Mouse (Mus musculus): ENCODE data around the gene Dnajc22. TPM values are rescaled to one million over a fixed set of nuclear protein-coding genes. Genes with fewer than 3 reads are reported as not detected.
"Not testable (repeated sequence)": the region's sequence is repeated elsewhere in the genome, so short reads cannot be mapped to it uniquely, and the experiment has no call there.

Dnajc22 gene
- polyA plus RNA-seq, 1 experiment from 2014 or later = 14.1 TPM

GRCm38 (mm10) chr15:99071988-99072387 lies 21.0 kb upstream of the Dnajc22 start:
- peaks cover 14% of the 10 kb centered on the region for H3K4me1 ChIP-seq (ENCODE audit: control insufficient read depth, insufficient read depth, low read length)
- ATAC-seq (ENCODE audit: insufficient read depth, low FRiP score) = no peak
- H3K9ac ChIP-seq (ENCODE audit: low read length) = no peak overlapping the region
- no peak overlapping the region for H3K4me3 ChIP-seq (replicated peaks; ENCODE audit: low read length)
- no peaks in the 10 kb centered on the region; the same call in 1 of the 2 replicates for H3K27me3 ChIP-seq (ENCODE audit: control insufficient read depth, insufficient read depth, low read length)
- no peak overlapping the region for H3K4me2 ChIP-seq (ENCODE audit: low read depth, low read length)
- H3K9me3 ChIP-seq (replicated peaks; ENCODE audit: control insufficient read depth, low read length) = no peaks in the 10 kb centered on the region
- H3K36me3 ChIP-seq (ENCODE audit: control insufficient read depth, insufficient read depth, low read length) = 0 out of 2 replicates have a peak, but pooled peaks cover under 1% of the 10 kb centered on the region
- H3K27ac ChIP-seq (ENCODE audit: low read length) = no peak overlapping the region
- 92% methylated on average over 1 of the region's 1 CpGs for WGBS

- no peaks in the 10 kb centered on the region for H3K9me3 ChIP-seq (replicated peaks; ENCODE audit: control insufficient read depth, low read length)
- H3K9ac ChIP-seq (ENCODE audit: low read length) = peak within 1 kb of the TSS; percentile 77
- 16% methylated on average over 9 of the region's 9 CpGs for WGBS
- H3K4me2 ChIP-seq (ENCODE audit: low read depth, low read length) = peak within 1 kb of the TSS; percentile 77
- peak within 1 kb of the TSS; percentile 90 for H3K27ac ChIP-seq (ENCODE audit: low read length)
- H3K27me3 ChIP-seq (ENCODE audit: control insufficient read depth, insufficient read depth, low read length) = no peaks in the 10 kb centered on the region
- H3K4me1 ChIP-seq (ENCODE audit: control insufficient read depth, insufficient read depth, low read length) = peaks cover 14% of the 10 kb centered on the region
- H3K4me3 ChIP-seq (replicated peaks; ENCODE audit: low read length) = peak within 1 kb of the TSS; percentile 83
- ATAC-seq (ENCODE audit: insufficient read depth, low FRiP score) = peak; percentile 25
- 0 out of 2 replicates have a peak, but pooled peaks cover 6% of the 10 kb centered on the region for H3K36me3 ChIP-seq (ENCODE audit: control insufficient read depth, insufficient read depth, low read length)
Measured at GRCm38 (mm10) chr15:99074019-99074599, 18.9 kb upstream of the Dnajc22 start, which contains the start of gene Troap. TSS of gene Troap (plus strand) at chr15:99074575.

GRCm38 (mm10) chr15:99074600-99075333 lies 18.2 kb upstream of the Dnajc22 start:
- Histone ChIP-seq H3K9ac (ENCODE audit: low read length) (peak overlapping the region; percentile 77), H3K4me2 (ENCODE audit: low read depth, low read length) (peak overlapping the region; percentile 77), H3K9me3 (replicated peaks; ENCODE audit: control insufficient read depth, low read length) (no peaks in the 10 kb centered on the region), H3K27ac (ENCODE audit: low read length) (peak overlapping the region; percentile 90), H3K4me3 (replicated peaks; ENCODE audit: low read length) (peak overlapping the region; percentile 83), H3K27me3 (ENCODE audit: control insufficient read depth, insufficient read depth, low read length) (no peaks in the 10 kb centered on the region), H3K4me1 (ENCODE audit: control insufficient read depth, insufficient read depth, low read length) (peaks cover 14% of the 10 kb centered on the region), H3K36me3 (ENCODE audit: control insufficient read depth, insufficient read depth, low read length) (0 out of 2 replicates have a peak, but pooled peaks cover 6% of the 10 kb centered on the region)
- WGBS = under 1% methylated on average over 44 of the region's 44 CpGs
- peak; percentile 97 for ATAC-seq (ENCODE audit: insufficient read depth, low FRiP score)

GRCm38 (mm10) chr15:99076011-99076410 lies 17.0 kb upstream of the Dnajc22 start:
- ATAC-seq (ENCODE audit: insufficient read depth, low FRiP score); H3K9ac ChIP-seq (ENCODE audit: low read length); H3K27me3 ChIP-seq (ENCODE audit: control insufficient read depth, insufficient read depth, low read length); H3K36me3 ChIP-seq (ENCODE audit: control insufficient read depth, insufficient read depth, low read length); H3K27ac ChIP-seq (ENCODE audit: low read length); H3K9me3 ChIP-seq (replicated peaks; ENCODE audit: control insufficient read depth, low read length): not testable (repeated sequence)
- H3K4me2 ChIP-seq (ENCODE audit: low read depth, low read length) = peak overlapping the region; percentile 77
- H3K4me1 ChIP-seq (ENCODE audit: control insufficient read depth, insufficient read depth, low read length) = peaks cover 14% of the 10 kb centered on the region
- WGBS = 98% methylated on average over 3 of the region's 3 CpGs
- peak overlapping the region; percentile 83 for H3K4me3 ChIP-seq (replicated peaks; ENCODE audit: low read length)

- no peak overlapping the region for H3K4me3 ChIP-seq (replicated peaks; ENCODE audit: low read length)
- 0 out of 2 replicates have a peak, but pooled peaks cover 6% of the 10 kb centered on the region for H3K36me3 ChIP-seq (ENCODE audit: control insufficient read depth, insufficient read depth, low read length)
- no peaks in the 10 kb centered on the region for H3K9me3 ChIP-seq (replicated peaks; ENCODE audit: control insufficient read depth, low read length)
- peaks cover 14% of the 10 kb centered on the region for H3K4me1 ChIP-seq (ENCODE audit: control insufficient read depth, insufficient read depth, low read length)
- H3K9ac ChIP-seq (ENCODE audit: low read length) = no peak overlapping the region
- H3K27me3 ChIP-seq (ENCODE audit: control insufficient read depth, insufficient read depth, low read length) = no peaks in the 10 kb centered on the region
- H3K27ac ChIP-seq (ENCODE audit: low read length) = no peak overlapping the region
- WGBS = 74% methylated on average over 15 of the region's 15 CpGs
- H3K4me2 ChIP-seq (ENCODE audit: low read depth, low read length) = no peak overlapping the region
- ATAC-seq (ENCODE audit: insufficient read depth, low FRiP score) = no peak
Measured at GRCm38 (mm10) chr15:99078181-99078910, 14.6 kb upstream of the Dnajc22 start.

- Histone ChIP-seq H3K27ac (ENCODE audit: low read length) (no peak overlapping the region), H3K4me3 (replicated peaks; ENCODE audit: low read length) (no peak overlapping the region), H3K36me3 (ENCODE audit: control insufficient read depth, insufficient read depth, low read length) (0 out of 2 replicates have a peak, but pooled peaks cover 6% of the 10 kb centered on the region), H3K4me1 (ENCODE audit: control insufficient read depth, insufficient read depth, low read length) (peaks cover 12% of the 10 kb centered on the region), H3K9me3 (replicated peaks; ENCODE audit: control insufficient read depth, low read length) (no peaks in the 10 kb centered on the region), H3K27me3 (ENCODE audit: control insufficient read depth, insufficient read depth, low read length) (peaks cover 4% of the 10 kb centered on the region; the same call in 1 of the 2 replicates), H3K9ac (ENCODE audit: low read length) (no peak overlapping the region), H3K4me2 (ENCODE audit: low read depth, low read length) (no peak overlapping the region)
- ATAC-seq (ENCODE audit: insufficient read depth, low FRiP score) = no peak
- 76% methylated on average over 3 of the region's 3 CpGs for WGBS
Measured at GRCm38 (mm10) chr15:99079804-99080203, 13.2 kb upstream of the Dnajc22 start.

- no peak overlapping the region for H3K27ac ChIP-seq (ENCODE audit: low read length)
- peaks cover 24% of the 10 kb centered on the region for H3K27me3 ChIP-seq (ENCODE audit: control insufficient read depth, insufficient read depth, low read length)
- no peak overlapping the region for H3K4me3 ChIP-seq (replicated peaks; ENCODE audit: low read length)
- no peak overlapping the region for H3K4me2 ChIP-seq (ENCODE audit: low read depth, low read length)
- WGBS = 93% methylated on average over 12 of the region's 12 CpGs
- ATAC-seq (ENCODE audit: insufficient read depth, low FRiP score) = no peak
- H3K36me3 ChIP-seq (ENCODE audit: control insufficient read depth, insufficient read depth, low read length) = 0 out of 2 replicates have a peak, but pooled peaks cover 2% of the 10 kb centered on the region
- H3K4me1 ChIP-seq (ENCODE audit: control insufficient read depth, insufficient read depth, low read length) = peaks cover 3% of the 10 kb centered on the region; the same call in 1 of the 2 replicates
- H3K9me3 ChIP-seq (replicated peaks; ENCODE audit: control insufficient read depth, low read length) = no peaks in the 10 kb centered on the region
- no peak overlapping the region for H3K9ac ChIP-seq (ENCODE audit: low read length)
Measured at GRCm38 (mm10) chr15:99082322-99082721, 10.6 kb upstream of the Dnajc22 start.

- Histone ChIP-seq H3K9me3 (replicated peaks; ENCODE audit: control insufficient read depth, low read length) (no peaks in the 10 kb centered on the region), H3K4me3 (replicated peaks; ENCODE audit: low read length) (no peak overlapping the region), H3K27ac (ENCODE audit: low read length) (no peak overlapping the region), H3K27me3 (ENCODE audit: control insufficient read depth, insufficient read depth, low read length) (peaks cover 29% of the 10 kb centered on the region), H3K4me2 (ENCODE audit: low read depth, low read length) (no peak overlapping the region), H3K36me3 (ENCODE audit: control insufficient read depth, insufficient read depth, low read length) (no peaks in the 10 kb centered on the region), H3K9ac (ENCODE audit: low read length) (no peak overlapping the region), H3K4me1 (ENCODE audit: control insufficient read depth, insufficient read depth, low read length) (peaks cover 3% of the 10 kb centered on the region; the same call in 1 of the 2 replicates)
- 87% methylated on average over 16 of the region's 16 CpGs for WGBS
- no peak for ATAC-seq (ENCODE audit: insufficient read depth, low FRiP score)
Measured at GRCm38 (mm10) chr15:99082840-99083239, 10.1 kb upstream of the Dnajc22 start.

All from stomach, embryonic 16.5 days (tissue).